Mouse (Mus musculus) lung, postnatal 36 days (tissue): ENCODE measurements around the gene Opn5.

ENCODE experiments used
- DNase-seq: peaks from one replicate; pipeline ENCODE4 v3.0.0; 2022; ENCODE audit warnings: mixed read lengths

The Opn5 gene

GRCm38 (mm10) chr17:42611295-42611694, at the start of gene Opn5:
Gene Opn5, minus strand, starts transcription at chr17:42611395.
- no peak for DNase-seq

- DNase-seq, result peak; percentile 63
These were observed 47.6 kb upstream of the Opn5 start for GRCm38 (mm10) chr17:42658634-42659422.

- DNase-seq, result no peak
These were observed 32.2 kb upstream of the Opn5 start for GRCm38 (mm10) chr17:42643416-42643815.

- no peak for DNase-seq
These were observed 19.0 kb upstream of the Opn5 start for GRCm38 (mm10) chr17:42630206-42630605.

- DNase-seq, result peak; percentile 78
These were observed 2.0 kb upstream of the Opn5 start for GRCm38 (mm10) chr17:42613043-42613737.

GRCm38 (mm10) chr17:42608270-42608669, 2.9 kb downstream of the Opn5 start:
- no peak for DNase-seq

- DNase-seq, result peak; percentile 53
These were observed 8.1 kb downstream of the Opn5 start for GRCm38 (mm10) chr17:42602829-42603784.

- DNase-seq, result no peak
These were observed 24.7 kb downstream of the Opn5 start for GRCm38 (mm10) chr17:42586486-42586885.

- no peak for DNase-seq
These were observed 28.2 kb downstream of the Opn5 start for GRCm38 (mm10) chr17:42583029-42583331.

GRCm38 (mm10) chr17:42582281-42583028, 28.7 kb downstream of the Opn5 start:
- no peak for DNase-seq

- no peak for DNase-seq
These were observed 30.6 kb downstream of the Opn5 start for GRCm38 (mm10) chr17:42580623-42581022.

- no peak for DNase-seq
These were observed 31.0 kb downstream of the Opn5 start for GRCm38 (mm10) chr17:42580196-42580595.

GRCm38 (mm10) chr17:42576671-42577168, 34.5 kb downstream of the Opn5 start:
- no peak for DNase-seq

- DNase-seq, result no peak
These were observed 37.4 kb downstream of the Opn5 start for GRCm38 (mm10) chr17:42573786-42574185.

- no peak for DNase-seq
These were observed 61.6 kb downstream of the Opn5 start for GRCm38 (mm10) chr17:42549578-42549977.

GRCm38 (mm10) chr17:42530147-42530546, 81.0 kb downstream of the Opn5 start:
- no peak for DNase-seq

- no peak for DNase-seq
These were observed 101.6 kb downstream of the Opn5 start for GRCm38 (mm10) chr17:42509356-42510262.
